Mouse (Mus musculus) CH12.LX (cell line): ENCODE results near the gene Zfp618.

Experiments
- CTCF ChIP-seq, 2 experiments: IDR thresholded peaks in 1 of 2; conservative IDR thresholded peaks in 1 of 2; 2 replicates each; pipeline ENCODE4 v1.5.1; 2011 to 2012; ENCODE audit warnings: low read depth in 2 of 2, low read length in 2 of 2, improper control_type of control experiment in 1 of 2, inconsistent platforms in 1 of 2, mild to moderate bottlenecking in 1 of 2, moderate library complexity in 1 of 2
- KAT2A ChIP-seq: IDR thresholded peaks from 2 replicates; pipeline ENCODE4 v1.6.1; 2012; ENCODE audit warnings: low read length, improper control_type of control experiment, inconsistent platforms; ENCODE audit not compliant: insufficient replicate concordance

DNA sequence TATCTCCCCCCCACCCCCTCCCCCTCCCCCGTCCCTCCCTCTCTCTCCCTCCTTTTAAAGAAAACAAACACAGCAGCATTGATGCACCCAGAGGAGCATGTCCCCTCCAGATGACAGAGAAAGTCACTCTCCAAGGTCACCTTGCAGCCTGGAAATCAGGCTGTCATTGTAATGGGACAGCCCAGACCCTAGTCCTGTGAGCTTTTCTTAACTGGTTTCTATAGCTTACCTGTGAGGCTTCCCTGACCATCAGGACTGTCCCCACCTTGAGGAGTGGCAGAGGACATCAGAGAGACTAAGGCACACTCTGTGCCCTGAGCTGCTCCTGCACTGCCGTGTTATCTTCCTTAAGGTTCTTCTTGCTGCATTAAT lies 87.3 kb downstream of the Zfp618 start:
- TF ChIP-seq KAT2A (no peak), CTCF (conservative IDR thresholded peaks at IDR 0.05 in 1 of 2, IDR thresholded peaks at IDR 0.05 in 1 of 2; ENCODE audit: low read depth in 2 of 2, low read length in 2 of 2) (no peak)
